Mouse (Mus musculus): ENCODE results near the gene Prr15. TPM values are rescaled to one million over a fixed set of nuclear protein-coding genes. Genes with fewer than 3 reads are reported as not detected.

The Prr15 gene
- 2.4 and 2.8 TPM in 2 replicates for polyA plus RNA-seq (2012; rRNA removed)

DNA sequence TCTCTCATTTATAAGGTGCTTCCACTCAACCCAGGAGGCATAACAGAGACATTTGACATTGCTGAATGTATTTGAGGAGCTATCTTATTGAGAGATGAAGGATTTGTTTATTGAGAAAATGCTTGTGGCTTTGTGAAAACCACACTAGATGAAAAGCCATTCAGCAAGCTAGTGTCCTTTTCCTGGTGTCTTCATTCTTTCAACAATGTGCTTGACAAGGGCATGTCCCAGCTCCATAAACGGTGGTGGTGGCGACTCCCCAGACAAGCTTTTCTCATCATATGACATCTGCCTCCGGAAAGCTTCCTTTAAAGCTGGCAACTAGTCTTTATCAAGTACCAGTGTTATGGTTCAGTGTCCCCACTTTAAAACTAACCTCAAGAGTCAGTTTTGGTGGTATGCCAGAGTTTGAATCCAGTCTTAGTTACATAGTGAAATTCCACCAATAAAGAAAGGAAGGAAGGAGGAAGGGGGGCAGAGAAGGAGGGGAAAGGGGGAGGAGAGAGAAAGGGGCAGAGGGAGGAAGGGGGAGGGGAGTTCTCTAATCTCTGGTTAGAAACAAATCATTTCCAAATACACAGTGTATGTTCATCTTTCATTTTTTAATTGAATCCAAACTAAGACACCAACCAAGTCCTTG is at the start of gene Prr15:
Gene Prr15 (plus strand): TSS at position 590 of the 640 bp plus-strand sequence.
- no peak for DNase-seq (ENCODE audit: low spot score)

GRCm38 (mm10) chr6:54277234-54277633 is 48.4 kb upstream of the Prr15 start:
- DNase-seq (ENCODE audit: low spot score): no peak

- DNase-seq (ENCODE audit: low spot score): no peak
Observed at GRCm38 (mm10) chr6:54277828-54278227, 47.8 kb upstream of the Prr15 start.

GRCm38 (mm10) chr6:54278613-54279012 is 47.0 kb upstream of the Prr15 start:
- no peak for DNase-seq (ENCODE audit: low spot score)

- DNase-seq (ENCODE audit: low spot score): no peak
Observed at GRCm38 (mm10) chr6:54279391-54279790, 46.2 kb upstream of the Prr15 start.

DNA sequence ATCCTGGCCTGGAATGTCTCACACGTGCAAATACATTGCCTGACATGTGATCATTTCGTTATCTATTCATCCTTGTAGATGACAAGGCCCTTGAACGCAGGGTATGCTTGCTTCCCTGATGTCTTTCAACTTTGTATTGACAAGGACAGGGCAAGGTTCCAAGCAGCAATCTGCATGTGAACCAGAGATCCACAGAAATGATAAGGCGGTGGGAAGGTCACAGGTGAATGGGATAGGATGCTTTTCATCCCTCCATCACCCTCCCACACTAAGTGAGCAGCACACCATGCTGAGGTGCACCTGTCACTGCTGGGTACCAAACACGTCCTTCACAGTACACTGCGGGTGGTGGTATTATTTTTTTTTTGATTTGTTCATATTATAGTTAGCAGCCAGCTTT is 45.4 kb upstream of the Prr15 start:
- DNase-seq (ENCODE audit: low spot score): no peak

DNA sequence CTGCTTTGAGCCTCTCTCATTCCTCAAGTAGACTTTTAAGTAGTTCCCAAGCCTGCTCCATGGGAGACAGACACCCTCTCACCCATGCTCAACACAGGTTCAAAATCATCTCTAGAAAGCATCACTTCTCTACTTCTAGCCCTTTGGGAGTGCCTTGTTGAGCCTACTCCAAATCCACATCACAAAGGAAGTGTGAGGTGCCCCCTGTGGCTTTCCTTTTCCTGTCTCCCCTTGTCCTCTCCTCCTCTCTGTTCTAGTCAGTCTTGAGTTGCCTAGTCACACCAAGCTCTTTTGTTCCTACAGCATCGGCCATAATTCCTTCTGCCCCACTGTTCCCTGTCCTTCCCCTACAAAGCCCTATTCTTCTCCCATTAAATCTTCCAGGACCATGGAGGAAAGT is 42.3 kb upstream of the Prr15 start:
- DNase-seq (ENCODE audit: low spot score): no peak

DNA sequence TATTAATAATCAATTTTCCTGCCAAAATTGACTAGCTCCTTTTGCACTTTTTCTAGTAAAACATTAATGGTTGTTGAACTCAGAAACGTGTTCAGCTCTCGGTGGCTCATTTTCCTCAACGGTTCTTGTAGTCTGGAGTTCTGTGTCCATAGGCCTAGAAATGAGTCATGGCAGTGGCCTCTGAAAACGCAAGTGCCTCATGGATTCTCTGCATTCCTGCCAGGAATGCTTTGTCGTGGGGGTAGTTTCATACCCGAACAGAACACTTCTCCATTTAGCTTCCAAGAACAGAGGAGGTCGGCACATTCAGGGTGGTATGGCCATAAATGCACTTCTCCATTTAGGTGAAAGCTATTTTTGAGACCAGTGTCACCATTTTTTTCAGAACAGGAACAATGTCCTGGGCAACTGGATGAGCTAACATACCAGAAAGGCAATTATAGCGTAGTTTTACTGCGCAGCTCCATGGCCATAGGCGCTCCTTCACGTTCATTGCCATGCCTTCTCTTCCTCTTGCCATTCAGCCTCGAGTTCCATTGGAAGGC is 41.4 kb upstream of the Prr15 start:
- no peak for DNase-seq (ENCODE audit: low spot score)

- DNase-seq (ENCODE audit: low spot score): no peak
Observed at GRCm38 (mm10) chr6:54286813-54287212, 38.8 kb upstream of the Prr15 start.

DNA sequence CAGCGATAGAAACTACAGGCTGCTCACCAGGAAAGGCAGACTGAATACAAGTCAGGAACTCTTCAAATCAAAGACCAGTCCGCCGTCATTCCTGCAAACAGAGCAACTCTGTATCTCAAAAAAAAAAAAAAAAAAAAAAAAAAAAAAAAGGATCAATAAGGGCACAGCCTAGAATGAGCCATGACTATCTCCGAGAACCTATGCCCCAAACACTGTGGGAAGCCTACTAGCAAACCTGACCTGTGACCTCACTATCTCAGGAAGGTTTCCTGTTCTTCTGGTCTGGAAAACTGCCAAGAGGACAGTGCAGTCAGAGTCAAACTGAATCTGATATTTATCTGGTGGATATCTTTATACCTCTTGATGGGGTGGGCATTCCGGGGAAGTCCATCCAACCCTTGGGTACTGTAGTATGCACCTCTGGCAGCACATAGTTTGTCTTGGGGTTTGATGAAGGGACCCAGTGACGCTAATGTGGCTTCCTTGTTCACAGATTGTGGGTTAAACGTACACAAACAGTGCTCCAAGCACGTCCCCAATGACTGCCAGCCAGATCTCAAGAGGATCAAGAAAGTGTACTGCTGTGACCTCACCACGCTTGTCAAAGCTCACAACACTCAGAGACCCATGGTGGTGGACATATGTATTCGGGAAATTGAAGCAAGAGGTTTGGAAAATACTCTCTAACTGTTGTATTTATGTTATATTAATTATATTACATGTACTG is 35.7 kb upstream of the Prr15 start:
- no peak for DNase-seq (ENCODE audit: low spot score)

DNA sequence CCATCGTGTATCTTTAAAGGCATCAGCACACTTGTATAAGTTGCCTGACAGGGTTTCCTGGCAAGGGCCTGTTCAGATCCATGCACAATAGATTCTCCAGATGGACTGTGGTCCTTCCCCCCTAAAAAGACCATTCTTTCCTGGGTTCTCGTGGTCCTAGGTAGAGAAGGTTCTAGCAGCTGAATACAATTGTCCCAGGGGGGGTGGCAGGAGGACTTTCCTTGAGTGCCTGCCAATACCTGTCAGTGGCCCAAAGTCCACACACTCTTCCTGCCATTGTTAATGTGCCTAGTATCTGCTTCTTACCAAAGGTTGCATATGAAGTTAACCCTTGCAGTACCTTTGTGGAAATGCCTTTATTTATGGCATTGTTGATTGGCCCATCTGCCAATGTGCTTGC is 28.4 kb upstream of the Prr15 start:
- DNase-seq (ENCODE audit: low spot score): no peak

DNA sequence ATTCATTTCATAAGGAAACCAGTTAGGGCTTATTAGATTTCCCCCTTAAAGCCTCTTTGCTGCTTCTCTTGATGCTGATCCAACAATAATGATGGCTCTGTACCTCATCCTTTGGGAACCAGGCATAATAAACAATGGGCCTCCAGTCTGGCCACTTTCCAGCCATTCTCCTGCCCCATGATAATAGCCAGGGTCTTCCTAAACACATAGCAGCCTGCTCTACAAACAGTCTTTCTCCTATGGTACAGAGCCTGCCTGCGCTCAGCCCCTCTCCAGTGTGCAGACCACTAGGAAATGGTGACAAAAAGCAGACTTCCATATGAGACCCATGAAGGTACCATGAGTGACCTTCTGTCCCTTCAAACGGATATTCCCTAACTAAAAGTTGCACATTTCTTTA is 26.2 kb upstream of the Prr15 start:
- DNase-seq (ENCODE audit: low spot score): no peak

DNA sequence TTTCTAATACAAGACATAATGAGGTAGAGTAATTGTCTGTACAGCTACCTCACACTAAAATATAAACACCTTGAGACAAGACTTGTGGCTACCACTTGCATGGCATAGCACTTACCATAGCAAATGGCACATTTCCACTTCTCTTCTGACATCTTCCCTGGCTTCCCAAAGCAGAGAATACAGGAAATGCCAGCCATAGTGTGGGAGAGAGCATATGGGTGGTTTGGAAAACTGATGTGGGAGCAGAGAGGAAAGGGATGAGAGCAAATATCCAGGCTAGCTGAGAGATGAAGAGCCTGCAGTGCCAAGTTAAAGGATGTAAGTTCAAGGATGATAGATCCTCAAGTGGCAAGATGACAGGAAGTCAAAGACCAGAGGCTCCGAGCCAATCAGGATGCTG is 19.9 kb upstream of the Prr15 start:
- DNase-seq (ENCODE audit: low spot score): no peak

- no peak for DNase-seq (ENCODE audit: low spot score)
Observed at GRCm38 (mm10) chr6:54313071-54313470, 12.6 kb upstream of the Prr15 start.

DNA sequence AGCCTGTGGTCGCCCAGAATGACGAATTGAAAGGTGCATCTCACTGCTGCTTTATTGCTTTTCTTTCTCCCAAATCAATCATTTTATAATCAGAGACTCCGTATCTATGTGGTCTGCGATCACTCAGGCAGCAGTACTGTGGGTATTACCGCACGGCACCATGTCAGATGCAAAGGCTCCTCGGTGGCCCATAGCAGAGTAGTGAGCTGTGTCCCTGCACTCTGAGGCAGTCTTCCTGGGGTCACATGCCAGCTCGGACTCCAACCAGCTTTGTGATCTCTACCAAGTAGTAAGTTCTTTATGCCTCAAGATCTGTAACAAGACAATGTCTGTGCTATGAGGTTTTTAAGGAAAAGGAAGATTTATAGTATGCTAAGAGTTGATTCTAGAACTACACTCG is 7.0 kb upstream of the Prr15 start:
- no peak for DNase-seq (ENCODE audit: low spot score)

- no peak for DNase-seq (ENCODE audit: low spot score)
Observed at GRCm38 (mm10) chr6:54319198-54319597, 6.4 kb upstream of the Prr15 start.

- DNase-seq (ENCODE audit: low spot score): no peak
Observed at GRCm38 (mm10) chr6:54320236-54320635, 5.4 kb upstream of the Prr15 start.

DNA sequence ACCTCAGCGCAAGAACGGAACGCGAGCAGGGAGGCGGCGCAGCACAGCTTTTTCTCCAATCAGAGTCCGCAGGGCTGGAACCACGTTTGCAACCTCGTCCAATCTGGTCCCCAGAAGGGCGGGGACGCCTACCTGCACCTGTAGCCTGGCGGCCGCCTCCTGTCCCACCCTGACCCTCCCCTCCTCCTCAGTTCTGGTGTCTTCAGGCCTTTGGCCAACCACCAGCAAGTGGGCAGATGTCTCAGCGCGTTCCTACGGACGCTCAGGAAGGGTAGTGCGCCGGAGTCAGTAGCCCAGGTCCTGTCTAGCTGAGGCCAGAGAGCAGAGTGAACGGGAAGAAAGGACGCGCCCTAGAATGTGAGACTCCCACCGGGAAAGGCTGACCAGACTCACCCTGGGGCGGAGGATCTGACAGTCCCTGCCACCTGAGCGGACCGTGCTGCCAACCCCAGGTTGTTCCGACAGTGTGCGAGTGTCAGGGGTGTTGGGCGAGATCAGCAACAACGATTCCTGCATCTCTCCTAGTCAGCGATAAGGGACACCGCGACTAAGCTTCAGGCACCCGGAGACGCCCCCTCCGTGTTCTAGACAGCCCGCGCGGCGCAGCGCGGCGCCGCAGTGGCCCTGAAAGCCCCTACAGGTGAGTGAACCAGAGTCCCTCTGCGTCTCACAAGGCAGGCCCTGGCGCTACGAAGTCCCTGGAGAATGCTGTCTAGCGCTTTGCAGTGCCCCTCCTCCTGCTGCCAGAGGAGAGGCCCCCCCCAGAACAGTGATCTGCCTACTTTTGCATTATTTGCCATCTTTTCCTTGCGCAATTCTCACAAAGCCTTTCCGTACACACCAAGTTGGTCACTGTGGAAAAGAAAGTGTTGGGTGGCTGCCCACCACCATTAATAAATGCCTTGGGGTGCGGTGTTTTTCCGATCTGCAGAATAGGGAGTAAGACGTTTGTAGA is 1.3 kb downstream of the Prr15 start:
- peak; percentile 34 for DNase-seq (ENCODE audit: low spot score)

GRCm38 (mm10) chr6:54327626-54328003 is 2.0 kb downstream of the Prr15 start:
- DNase-seq (ENCODE audit: low spot score): peak; percentile 30

DNA sequence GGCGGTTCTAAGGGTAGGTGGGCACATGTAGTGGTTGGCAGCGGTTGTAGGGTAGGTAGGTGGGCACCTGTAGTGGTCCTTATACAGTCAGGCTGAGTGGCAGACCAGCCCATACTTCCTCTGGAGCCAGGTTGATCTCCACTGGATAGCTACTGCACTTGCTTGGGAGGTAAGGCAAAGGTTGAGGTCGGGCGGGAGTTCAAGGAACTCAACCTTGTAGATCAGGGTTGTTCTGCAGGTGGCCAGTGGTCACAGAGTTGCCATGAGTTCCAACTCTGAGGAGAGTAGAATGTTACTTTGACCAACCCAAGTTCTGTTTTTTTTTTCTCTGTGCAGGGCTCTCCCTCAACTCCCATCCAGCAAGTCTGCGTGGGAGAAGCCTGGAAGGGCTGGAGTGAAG is 3.1 kb downstream of the Prr15 start:
- no peak for DNase-seq (ENCODE audit: low spot score)

GRCm38 (mm10) chr6:54329598-54329997 is 4.0 kb downstream of the Prr15 start:
- no peak for DNase-seq (ENCODE audit: low spot score)

DNA sequence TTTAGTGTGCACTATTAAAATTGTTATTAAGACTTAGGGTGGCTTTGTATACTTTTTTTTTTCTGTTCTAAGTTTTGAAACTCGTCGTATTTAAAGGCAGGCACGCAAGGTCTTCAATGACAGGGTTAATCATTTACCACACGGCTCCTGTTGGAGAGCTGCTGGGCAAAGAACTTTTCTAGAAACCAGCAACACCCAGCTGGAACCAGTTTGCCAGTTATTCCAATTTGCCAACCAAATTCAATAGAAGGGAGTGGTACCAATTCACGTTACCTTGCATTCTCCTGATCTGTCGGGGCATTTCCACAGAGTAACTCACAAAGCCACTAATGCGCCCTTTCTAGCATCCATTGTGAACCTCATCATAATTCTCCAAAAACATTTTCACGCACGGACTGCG is 4.5 kb downstream of the Prr15 start:
- no peak for DNase-seq (ENCODE audit: low spot score)
